Mouse (Mus musculus): ENCODE measurements around the gene Gm10521. TPM values are rescaled to one million over a fixed set of nuclear protein-coding genes. Genes with fewer than 3 reads are reported as not detected.

Gene Gm10521
- polyA plus RNA-seq (2012; rRNA removed; ENCODE audit: low replicate concordance) = 0.44 and 0.77 TPM in 2 replicates

DNA sequence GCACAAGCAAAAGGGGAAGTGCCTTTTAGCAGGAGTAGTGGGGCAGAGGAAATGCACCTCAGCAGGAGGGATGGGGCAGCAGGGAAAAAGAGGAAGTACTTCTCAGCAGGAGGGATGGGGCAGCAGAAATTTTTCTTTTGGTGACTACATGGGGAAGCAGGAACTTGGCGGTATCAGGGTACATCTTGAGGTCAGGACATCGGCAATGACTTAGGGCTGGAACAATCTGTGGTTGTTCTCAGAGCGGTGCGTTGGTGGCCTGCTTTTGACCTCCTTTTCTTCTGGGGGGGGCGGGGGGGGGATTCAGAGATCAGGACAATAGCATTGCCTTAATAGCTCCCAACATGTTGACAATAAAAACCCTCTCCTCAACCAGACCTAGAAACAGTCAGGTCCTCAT lies at the start of gene Gm10521:
TSS of gene Gm10521 (plus strand) at position 301 of the 400 bp plus-strand sequence.

DNA sequence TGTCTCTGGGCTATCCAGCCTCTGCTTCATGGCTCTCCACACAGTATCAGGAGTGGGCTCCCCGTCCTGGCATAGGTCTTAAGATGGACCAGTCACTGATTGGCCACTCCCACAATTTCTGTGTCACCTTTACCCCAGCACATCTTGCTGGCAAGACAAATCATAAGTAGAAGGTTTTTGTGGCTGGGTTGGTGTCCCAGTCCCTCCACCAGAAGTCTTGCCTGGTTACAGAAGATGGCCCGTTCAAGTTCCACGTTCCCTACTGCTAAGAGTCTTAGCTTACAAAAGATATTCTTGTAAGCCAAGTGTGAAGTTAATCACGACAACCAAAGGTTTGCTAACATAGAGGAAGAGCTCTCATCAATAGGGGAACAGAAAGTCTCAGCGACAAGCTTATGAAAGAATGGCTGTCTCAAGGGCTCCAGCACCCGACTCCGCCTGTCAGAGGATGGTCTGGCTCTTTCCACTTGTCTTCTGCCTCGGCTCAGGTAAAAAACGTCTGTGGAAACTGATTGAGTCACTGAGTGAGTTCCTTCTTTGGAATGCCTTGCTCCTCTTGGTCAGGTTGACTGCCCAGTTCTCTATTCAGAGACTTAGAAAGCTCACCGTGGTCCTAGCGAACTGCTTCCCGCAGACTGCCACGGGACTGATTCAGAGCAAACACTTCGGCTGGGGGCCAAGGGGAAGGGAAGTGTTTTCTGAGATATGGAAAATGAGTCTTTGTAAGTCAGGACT lies 22.0 kb downstream of the Gm10521 start, which contains the start of gene Slamf6:
TSS of gene Slamf6 (plus strand) at position 211 of the 735 bp plus-strand sequence.

Other genes with a start within 250 kb of the Gm10521 start
- 1.3 and 5.3 TPM in 2 replicates for gene Slamf7, start 242.6 kb upstream of the Gm10521 start, polyA plus RNA-seq (2012; rRNA removed; ENCODE audit: low replicate concordance)
- gene Cd48, start 213.7 kb upstream of the Gm10521 start, polyA plus RNA-seq (2012; rRNA removed; ENCODE audit: low replicate concordance) = 13.3 and 17.3 TPM in 2 replicates
- gene Slamf1, start 128.5 kb upstream of the Gm10521 start, polyA plus RNA-seq (2012; rRNA removed; ENCODE audit: low replicate concordance) = 0.04 and 0.13 TPM in 2 replicates
- 4.3 and 4.4 TPM in 2 replicates for gene Cd84, start 56.0 kb upstream of the Gm10521 start, polyA plus RNA-seq (2012; rRNA removed; ENCODE audit: low replicate concordance)
- 0.24 and 0.30 TPM in 2 replicates for gene Slamf6, start 21.9 kb downstream of the Gm10521 start, polyA plus RNA-seq (2012; rRNA removed; ENCODE audit: low replicate concordance)
- 2.6 and 14.9 TPM in 2 replicates for gene Vangl2, start 132.8 kb downstream of the Gm10521 start, polyA plus RNA-seq (2012; rRNA removed; ENCODE audit: low replicate concordance)
- gene Nhlh1, start 161.9 kb downstream of the Gm10521 start, polyA plus RNA-seq (2012; rRNA removed; ENCODE audit: low replicate concordance) = not detected in 2 replicates
- gene Copa, start 186.9 kb downstream of the Gm10521 start, polyA plus RNA-seq (2012; rRNA removed; ENCODE audit: low replicate concordance) = 48.2 and 106 TPM in 2 replicates
- gene Ncstn, start 187.1 kb downstream of the Gm10521 start, polyA plus RNA-seq (2012; rRNA removed; ENCODE audit: low replicate concordance) = 114 and 136 TPM in 2 replicates
- 146 and 320 TPM in 2 replicates for gene Pex19, start 231.1 kb downstream of the Gm10521 start, polyA plus RNA-seq (2012; rRNA removed; ENCODE audit: low replicate concordance)

All from subcutaneous adipose tissue, adult 2 months (tissue).